Mouse (Mus musculus): ENCODE results near the gene Smpd2.

Smpd2 gene

GRCm38 (mm10) chr10:41474981-41475391 lies 15.2 kb downstream of the Smpd2 start:
- TF ChIP-seq GATA4 (IDR thresholded peaks at IDR 0.05; ENCODE audit: insufficient replicate concordance, low read length) = no peak

DNA sequence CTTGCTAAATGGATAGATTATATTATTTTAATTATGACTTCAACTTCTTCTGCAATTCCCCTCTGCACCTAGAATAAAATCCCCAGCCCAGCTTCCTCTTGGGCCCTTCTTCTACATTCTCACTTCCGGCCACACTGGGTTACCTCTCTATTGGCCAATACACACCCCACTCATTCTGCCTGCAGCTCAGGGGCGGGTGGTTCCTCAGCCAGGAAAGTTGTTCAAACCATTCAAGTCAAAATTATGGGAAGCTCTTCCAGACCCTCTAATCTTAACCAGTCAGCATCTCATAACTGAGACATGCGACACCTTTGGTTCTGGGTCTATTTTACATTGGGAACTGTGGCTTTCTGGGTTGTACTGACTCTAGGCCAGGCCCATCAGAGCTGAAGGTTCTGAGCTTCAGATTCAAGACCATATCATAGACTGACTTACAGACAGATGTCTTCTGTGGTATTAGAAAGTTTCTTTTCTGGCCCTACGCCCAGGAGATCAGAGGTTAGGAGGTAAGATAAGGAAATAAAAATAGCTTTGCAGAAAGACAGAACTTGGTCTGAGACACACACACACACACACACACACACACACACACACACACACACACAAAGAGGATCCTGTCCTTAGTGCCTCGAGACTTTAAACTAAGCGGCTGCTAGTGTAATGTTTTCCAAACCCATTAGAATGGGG lies 16.2 kb downstream of the Smpd2 start:
- TF ChIP-seq GATA4 (IDR thresholded peaks at IDR 0.05; ENCODE audit: insufficient replicate concordance, low read length) = peak; percentile 81

GRCm38 (mm10) chr10:41472962-41473481 lies 17.1 kb downstream of the Smpd2 start:
- TF ChIP-seq GATA4 (IDR thresholded peaks at IDR 0.05; ENCODE audit: insufficient replicate concordance, low read length) = no peak

DNA sequence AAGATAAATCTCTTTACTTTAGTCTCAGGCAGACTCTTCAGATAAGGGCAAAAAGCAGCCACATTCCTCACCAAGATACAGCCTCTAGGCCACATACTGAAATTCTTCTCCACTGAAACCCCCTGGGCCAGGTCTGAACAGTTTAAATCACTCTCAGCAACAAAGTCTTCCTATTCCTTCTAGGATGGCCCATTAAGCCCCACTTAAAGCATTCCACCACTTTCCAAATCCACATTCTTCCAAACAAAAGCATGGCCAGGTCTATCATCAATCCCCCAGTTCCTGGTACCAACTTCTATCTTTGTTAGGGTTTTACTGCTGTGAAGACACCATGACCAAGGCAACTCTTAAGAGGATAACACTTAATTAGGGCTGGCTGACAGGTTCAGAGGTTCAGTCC lies 17.6 kb downstream of the Smpd2 start:
- no peak for TF ChIP-seq GATA4 (IDR thresholded peaks at IDR 0.05; ENCODE audit: insufficient replicate concordance, low read length)

DNA sequence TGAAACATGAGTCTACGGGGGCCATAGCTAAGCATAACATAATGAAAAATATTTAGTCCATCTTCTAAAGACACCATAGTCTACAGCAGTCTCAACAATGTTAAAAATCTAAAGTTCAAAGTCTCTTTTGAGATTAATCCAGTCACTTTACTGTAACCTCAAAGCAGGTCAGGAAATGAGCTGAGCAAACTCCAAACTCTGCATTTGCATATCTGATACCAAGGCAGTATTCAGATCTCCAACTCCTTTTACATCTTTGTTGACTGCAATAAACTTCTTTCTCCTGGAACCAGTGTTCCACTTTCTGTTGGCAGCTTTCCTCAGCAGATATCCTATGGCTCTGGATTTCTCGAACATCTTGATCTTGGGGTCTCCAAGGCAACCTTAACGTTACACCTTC lies 19.5 kb downstream of the Smpd2 start:
- TF ChIP-seq GATA4 (IDR thresholded peaks at IDR 0.05; ENCODE audit: insufficient replicate concordance, low read length) = no peak

DNA sequence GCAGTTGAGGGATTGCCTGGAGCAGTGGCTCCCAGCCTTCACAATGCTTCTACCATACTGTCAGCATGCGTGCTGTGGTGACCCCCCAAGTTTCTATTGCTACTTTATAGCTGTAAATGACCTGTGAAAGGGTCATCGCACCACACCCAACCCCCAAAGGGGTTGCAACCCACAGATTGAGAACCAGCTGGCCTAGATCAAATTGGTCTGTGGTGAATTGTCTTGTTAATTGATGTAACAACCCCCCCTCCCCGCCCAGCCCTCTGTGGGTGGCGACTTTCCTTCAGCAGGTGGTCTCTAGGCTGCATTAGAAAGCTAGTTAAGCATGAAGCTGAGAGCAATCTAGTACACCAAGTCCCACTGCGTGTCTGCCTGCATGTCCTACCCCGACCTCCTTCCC lies 22.8 kb downstream of the Smpd2 start:
- TF ChIP-seq GATA4 (IDR thresholded peaks at IDR 0.05; ENCODE audit: insufficient replicate concordance, low read length) = no peak

DNA sequence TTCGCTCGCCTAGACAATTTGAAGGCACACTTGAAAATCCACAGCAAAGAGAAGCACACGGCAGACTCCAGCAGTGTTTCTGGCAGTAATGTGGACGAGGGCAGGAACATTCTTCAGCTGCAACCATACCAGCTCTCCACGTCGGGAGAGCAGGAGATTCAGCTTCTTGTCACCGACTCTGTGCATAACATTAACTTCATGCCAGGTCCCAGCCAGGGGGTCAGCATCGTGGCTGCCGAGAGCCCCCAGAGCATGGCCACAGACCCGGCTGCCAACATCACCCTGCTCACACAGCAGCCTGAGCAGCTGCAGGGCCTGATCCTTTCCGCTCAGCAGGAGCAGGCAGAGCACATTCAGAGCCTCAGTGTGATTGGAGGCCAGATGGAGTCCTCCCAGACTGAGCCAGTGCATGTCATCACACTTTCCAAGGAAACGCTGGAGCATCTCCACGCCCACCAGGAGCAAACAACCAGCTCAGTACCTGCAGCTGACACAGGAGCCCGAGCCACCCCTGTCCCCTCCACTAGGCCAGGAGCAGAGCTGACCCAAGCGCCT lies 25.7 kb downstream of the Smpd2 start:
- no peak for TF ChIP-seq GATA4 (IDR thresholded peaks at IDR 0.05; ENCODE audit: insufficient replicate concordance, low read length)

- no peak for TF ChIP-seq GATA4 (IDR thresholded peaks at IDR 0.05; ENCODE audit: insufficient replicate concordance, low read length)
Measured at GRCm38 (mm10) chr10:41461057-41461722, 29.0 kb downstream of the Smpd2 start.

GRCm38 (mm10) chr10:41460501-41460900 lies 29.7 kb downstream of the Smpd2 start:
- no peak for TF ChIP-seq GATA4 (IDR thresholded peaks at IDR 0.05; ENCODE audit: insufficient replicate concordance, low read length)

GRCm38 (mm10) chr10:41459990-41460389 lies 30.2 kb downstream of the Smpd2 start:
- no peak for TF ChIP-seq GATA4 (IDR thresholded peaks at IDR 0.05; ENCODE audit: insufficient replicate concordance, low read length)

GRCm38 (mm10) chr10:41452791-41453190 lies 37.4 kb downstream of the Smpd2 start:
- no peak for TF ChIP-seq GATA4 (IDR thresholded peaks at IDR 0.05; ENCODE audit: insufficient replicate concordance, low read length)

GRCm38 (mm10) chr10:41451656-41452055 lies 38.5 kb downstream of the Smpd2 start:
- no peak for TF ChIP-seq GATA4 (IDR thresholded peaks at IDR 0.05; ENCODE audit: insufficient replicate concordance, low read length)

DNA sequence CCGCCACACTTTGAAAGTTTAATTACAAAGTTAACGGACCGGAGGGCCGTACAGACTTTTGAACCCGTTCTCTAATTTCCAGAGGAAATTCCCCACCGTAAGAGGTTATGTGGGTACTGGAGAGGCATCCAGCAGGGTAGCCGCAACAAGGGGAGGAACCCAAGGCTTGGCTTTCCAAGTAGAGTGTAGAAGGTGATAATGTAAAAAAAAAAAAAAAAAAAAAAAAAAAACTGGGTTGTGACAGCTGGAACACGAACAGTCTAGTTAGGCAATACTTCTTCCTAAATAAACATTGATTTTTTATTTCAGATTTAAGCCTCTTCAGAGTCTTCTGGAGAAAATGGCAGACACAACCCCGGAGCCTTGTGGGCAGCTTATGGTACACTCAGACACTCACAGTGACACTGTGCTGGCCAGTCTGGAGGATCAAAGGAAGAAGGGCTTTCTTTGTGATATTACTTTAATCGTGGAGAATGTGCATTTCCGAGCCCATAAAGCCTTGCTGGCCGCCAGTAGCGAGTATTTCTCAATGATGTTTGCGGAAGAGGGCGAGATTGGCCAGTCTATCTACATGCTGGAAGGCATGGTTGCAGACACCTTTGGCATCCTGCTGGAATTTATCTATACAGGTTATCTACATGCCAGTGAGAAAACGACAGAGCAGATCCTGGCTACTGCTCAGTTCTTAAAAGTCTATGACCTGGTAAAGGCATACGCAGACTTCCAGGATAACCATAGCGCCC lies 39.2 kb downstream of the Smpd2 start:
- TF ChIP-seq GATA4 (IDR thresholded peaks at IDR 0.05; ENCODE audit: insufficient replicate concordance, low read length) = peak; percentile 61; the same call in 1 of the 2 replicates

DNA sequence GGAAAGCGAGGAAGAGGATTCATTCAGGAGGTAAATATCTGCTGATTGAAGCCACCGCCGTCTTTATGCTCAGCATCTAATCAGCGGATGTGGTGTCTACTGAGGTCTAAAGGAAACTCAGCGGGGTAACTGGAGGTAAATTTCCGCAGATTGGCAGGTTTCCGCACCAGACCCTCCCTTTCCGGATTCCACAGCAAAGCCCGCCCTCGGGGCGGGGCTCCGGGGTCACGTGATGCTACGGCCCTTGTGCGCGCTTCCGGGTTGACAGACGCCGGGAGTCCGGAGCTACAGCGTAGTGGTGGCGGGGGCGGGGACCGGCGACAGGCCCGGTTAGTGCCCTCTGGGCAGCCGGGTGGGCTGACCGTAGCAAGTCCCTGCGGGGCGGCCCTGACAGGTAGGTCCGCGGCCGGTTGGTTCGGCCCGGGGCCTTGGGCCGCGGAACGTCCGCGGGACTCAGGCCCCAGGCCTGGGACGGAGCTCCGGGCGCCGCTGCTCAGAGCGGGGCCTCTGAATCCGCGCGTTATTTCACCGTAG lies 40.0 kb downstream of the Smpd2 start, which contains the start of gene Zbtb24:
Zbtb24 (plus strand) TSS at position 247 of the 534 bp plus-strand sequence.
- TF ChIP-seq GATA4 (IDR thresholded peaks at IDR 0.05; ENCODE audit: insufficient replicate concordance, low read length) = peak; percentile 87; the same call in 1 of the 2 replicates

- TF ChIP-seq GATA4 (IDR thresholded peaks at IDR 0.05; ENCODE audit: insufficient replicate concordance, low read length) = no peak
Measured at GRCm38 (mm10) chr10:41449684-41450083, 40.5 kb downstream of the Smpd2 start.
